Mouse (Mus musculus) central nervous system, embryonic 18 days (tissue): ENCODE results near the gene Trpv2. TPM values are rescaled to one million over a fixed set of nuclear protein-coding genes. Genes with fewer than 3 reads are reported as not detected.

Source experiments
- polyA plus RNA-seq: library from polyadenylated mRNA; depleted of rRNA; stranded (reverse); fragments of >200 nt; gene quantifications from 2 replicates; pipeline ENCODE4 v1.2.3, GENCODE M21; 2012; rRNA removed

Gene Trpv2
- 36.5 and 36.7 TPM in 2 replicates for polyA plus RNA-seq

GRCm38 (mm10) chr11:62573959-62574702 lies at the start of gene Trpv2:
Gene Trpv2 (plus strand): TSS chr11:62574486.

GRCm38 (mm10) chr11:62539089-62539890 lies 35.0 kb upstream of the Trpv2 start, which contains the start of gene Cenpv:
Gene Cenpv (minus strand): TSS chr11:62539261.

GRCm38 (mm10) chr11:62550727-62551225 lies 23.5 kb upstream of the Trpv2 start, which contains the start of gene Ubb:
Gene Ubb (plus strand): TSS chr11:62551171.

GRCm38 (mm10) chr11:62647661-62648590 lies 73.6 kb downstream of the Trpv2 start, which contains the start of gene Lrrc75a:
Gene Lrrc75a (minus strand): TSS chr11:62648523.

GRCm38 (mm10) chr11:62648591-62649391 lies 74.5 kb downstream of the Trpv2 start, which contains the start of gene Mmgt2:
Gene Mmgt2 (plus strand): TSS chr11:62648664.

Other genes starting within 250 kb of the Trpv2 start
- 7.4 and 8.2 TPM in 2 replicates for gene Pigl, start 116.0 kb upstream of the Trpv2 start, polyA plus RNA-seq
- 120 and 121 TPM in 2 replicates for gene Ncor1, start 115.9 kb upstream of the Trpv2 start, polyA plus RNA-seq
- gene Cenpv, start 35.2 kb upstream of the Trpv2 start, polyA plus RNA-seq: 153 and 172 TPM in 2 replicates
- gene Ubb, start 23.3 kb upstream of the Trpv2 start, polyA plus RNA-seq: 4,215 and 4,353 TPM in 2 replicates
- 16.7 and 17.9 TPM in 2 replicates for gene Lrrc75a, start 74.0 kb downstream of the Trpv2 start, polyA plus RNA-seq
- 36.1 and 37.4 TPM in 2 replicates for gene Mmgt2, start 74.2 kb downstream of the Trpv2 start, polyA plus RNA-seq
- gene Zfp287, start 157.4 kb downstream of the Trpv2 start, polyA plus RNA-seq: 15.0 and 15.7 TPM in 2 replicates
- not detected in 2 replicates for gene Gm10428, start 178.6 kb downstream of the Trpv2 start, polyA plus RNA-seq
- 21.5 and 22.8 TPM in 2 replicates for gene Zfp286, start 215.0 kb downstream of the Trpv2 start, polyA plus RNA-seq
- gene Trim16, start 245.7 kb downstream of the Trpv2 start, polyA plus RNA-seq: 5.3 and 6.2 TPM in 2 replicates